Mouse (Mus musculus) left cerebral cortex, postnatal 14 days (tissue): ENCODE measurements at regions not wholly inside any gene's neighbourhood (a gene's known extent, or its start where the extent isn't known, plus 50 kb on each side); places are given as distances from the start of the nearest gene placed in this dataset.
A peak's percentile ranks its signal among the peaks of the same experiment; 100 is the strongest.

ENCODE experiments used
- DNase-seq, 2 experiments: peaks; one replicate each; pipeline ENCODE4 v3.0.0; 2021 to 2022; ENCODE audit warnings: low spot score in 2 of 2, mixed read lengths in 1 of 2
- intact Hi-C: fragments of 180-260 bp; cut with DNase I; formaldehyde crosslinking; loops from one replicate; pipeline ENCODE4 v1.15.1; 2025

DNA sequence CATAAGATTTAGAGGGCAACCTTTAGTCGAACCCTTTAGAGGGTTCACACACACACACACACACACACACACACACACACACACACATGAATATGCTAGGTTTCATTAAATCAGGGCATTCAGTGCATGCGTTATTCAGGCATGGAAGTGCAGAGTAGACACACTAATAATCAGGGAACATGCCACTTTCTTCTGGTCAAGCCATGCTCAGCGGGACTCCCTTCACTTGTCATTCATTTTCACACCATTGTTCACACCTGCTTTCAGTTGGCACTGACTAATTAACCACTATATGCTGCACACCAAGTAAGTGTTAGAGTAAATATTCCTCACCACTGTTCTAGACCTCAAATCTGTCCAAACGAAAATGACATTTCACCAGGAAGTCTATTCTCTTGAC, 616.6 kb upstream of the Dppa4 start:
- intact Hi-C loops, result no loop called here
- no peak for DNase-seq

DNA sequence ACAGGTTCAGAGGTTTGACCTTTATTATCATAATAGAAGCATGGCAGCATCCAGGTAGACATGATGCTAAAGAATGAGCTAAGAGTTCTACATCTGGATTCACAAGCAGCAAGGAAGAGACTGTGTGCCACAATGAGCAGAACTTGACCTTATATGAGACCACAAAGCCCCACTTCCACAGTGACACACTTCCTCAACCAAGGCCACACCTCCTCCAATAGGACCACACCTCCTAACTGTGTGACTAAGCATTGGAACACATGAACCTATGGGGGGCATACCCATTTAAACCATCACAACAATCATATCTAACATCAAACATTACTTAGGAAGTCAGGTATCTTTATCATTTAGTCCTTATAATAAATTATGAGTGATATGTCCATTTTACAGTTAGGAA, 591.4 kb upstream of the Dppa4 start:
- DNase-seq, result no peak
- intact Hi-C loops, result no loop called here

DNA sequence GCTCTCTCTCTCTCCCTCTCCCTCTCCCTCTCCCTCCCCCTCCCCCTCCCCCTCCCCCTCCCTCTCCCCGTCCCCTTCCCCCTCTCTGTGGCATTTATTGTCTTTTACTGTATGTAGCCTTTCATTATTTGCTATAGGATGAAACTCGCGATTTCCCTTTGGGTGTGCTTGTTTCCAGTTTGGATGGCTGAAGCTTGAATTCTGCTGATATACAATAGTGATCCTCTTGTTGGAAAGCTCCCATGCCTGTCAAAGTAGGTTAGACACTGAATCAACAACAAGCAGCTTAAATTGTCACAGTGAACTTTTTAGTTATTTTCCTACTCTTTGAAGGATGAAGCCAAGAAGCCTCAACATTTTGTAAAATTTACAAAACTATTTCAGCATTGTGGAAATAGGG, 590.7 kb upstream of the Dppa4 start:
- intact Hi-C loops, result no loop called here
- no peak for DNase-seq

DNA sequence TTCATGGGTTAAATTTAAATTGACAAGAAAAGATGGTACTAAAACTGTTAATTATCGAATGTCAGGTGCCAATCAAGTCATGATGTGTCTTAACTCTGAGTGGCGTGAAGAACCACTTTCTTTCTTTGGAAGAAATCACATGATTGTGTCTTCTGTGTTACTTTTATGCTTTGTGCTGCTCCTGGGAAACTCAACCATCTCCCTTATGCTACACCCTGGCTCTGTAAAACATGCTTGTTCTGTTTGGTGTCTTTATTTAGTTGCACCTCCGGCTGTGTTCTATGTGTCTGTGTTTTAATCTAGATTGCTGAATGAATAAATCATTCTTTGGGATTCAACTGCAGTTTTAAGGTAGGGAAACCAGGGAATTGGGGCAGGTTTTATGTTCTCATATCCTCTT, 589.6 kb upstream of the Dppa4 start:
- intact Hi-C loops, result no loop called here
- DNase-seq, result peak in 1 of 2 experiments; percentile 5
